Mouse (Mus musculus): ENCODE measurements around the gene Cdh1. TPM values are rescaled to one million over a fixed set of nuclear protein-coding genes. Genes with fewer than 3 reads are reported as not detected.
"Not testable (repeated sequence)": the region's sequence is repeated elsewhere in the genome, so short reads cannot be mapped to it uniquely, and the experiment has no call there.

Gene Cdh1
- 152 and 158 TPM in 2 replicates for polyA plus RNA-seq (2015; fragmentation: Nextera tagmentation; extraction: Ambion mirVana)

DNA sequence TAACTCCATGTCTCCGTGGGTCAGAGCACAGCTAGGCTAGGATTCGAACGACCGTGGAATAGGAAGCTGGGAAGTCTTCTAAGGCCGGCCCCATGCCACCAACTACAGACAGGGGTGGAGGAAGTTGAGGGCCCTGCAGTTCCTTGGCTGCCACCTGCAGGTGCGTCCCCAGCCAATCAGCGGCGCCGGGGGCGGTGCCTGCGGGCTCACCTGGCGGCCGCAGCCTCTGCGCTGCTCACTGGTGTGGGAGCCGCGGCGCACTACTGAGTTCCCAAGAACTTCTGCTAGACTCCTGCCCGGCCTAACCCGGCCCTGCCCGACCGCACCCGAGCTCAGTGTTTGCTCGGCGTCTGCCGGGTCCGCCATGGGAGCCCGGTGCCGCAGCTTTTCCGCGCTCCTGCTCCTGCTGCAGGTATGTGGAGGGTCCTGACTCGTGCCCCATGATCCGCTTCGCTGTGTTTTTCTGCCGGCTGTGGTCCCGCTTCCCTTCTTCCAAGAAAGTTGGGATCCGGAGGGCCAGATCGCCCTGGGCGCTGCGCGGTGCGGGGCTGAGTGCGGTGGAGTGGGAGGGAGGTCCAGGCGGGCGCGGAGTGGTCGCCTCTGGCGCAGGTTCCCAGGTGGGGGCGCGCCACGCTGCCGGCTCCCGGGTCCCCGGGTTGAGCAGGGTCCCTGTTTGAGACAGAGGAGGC is at the start of gene Cdh1:
Cdh1 (plus strand) TSS at position 221 of the 689 bp plus-strand sequence.
- ATAC-seq: peak; percentile 93
- WGBS: under 1% methylated on average over 51 of the region's 53 CpGs
- Histone ChIP-seq H3K4me2 (replicated peaks) (peak within 1 kb of the TSS; percentile 75), H3K27me3 (replicated peaks) (peaks cover 24% of the 10 kb centered on the region), H3K9me3 (no peaks in the 10 kb centered on the region), H3K4me3 (replicated peaks) (peak within 1 kb of the TSS; percentile 56), H3K27ac (peak within 1 kb of the TSS; percentile 81), H3K36me3 (no peaks in the 10 kb centered on the region), H3K4me1 (replicated peaks) (peaks cover 11% of the 10 kb centered on the region; the same call in 1 of the 2 replicates), H3K9ac (peak within 1 kb of the TSS; percentile 71)

DNA sequence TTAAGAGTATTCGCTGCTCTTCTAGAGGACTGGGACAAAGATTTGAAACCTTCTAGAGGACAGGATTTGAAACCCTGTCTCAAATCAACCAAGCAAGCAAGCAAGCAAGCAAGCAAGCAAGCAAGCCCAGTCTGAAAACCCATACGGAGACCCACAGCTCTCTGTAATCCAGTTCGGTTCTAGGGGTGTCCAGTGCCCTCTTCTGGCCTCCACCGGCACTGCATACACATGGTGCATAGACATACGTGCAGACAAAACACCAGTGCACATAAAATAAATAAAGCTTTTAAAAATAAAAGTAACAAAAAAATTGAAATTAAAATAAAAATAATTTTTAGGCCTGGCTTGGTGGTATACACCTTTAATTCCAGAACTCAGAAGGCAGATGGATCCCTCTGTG is 49.1 kb upstream of the Cdh1 start:
- H3K4me1 ChIP-seq (replicated peaks): no peaks in the 10 kb centered on the region
- no peak for ATAC-seq
- no peaks in the 10 kb centered on the region for H3K9me3 ChIP-seq
- no peak overlapping the region for H3K4me2 ChIP-seq (replicated peaks)
- 95% methylated on average over 5 of the region's 5 CpGs for WGBS
- H3K36me3 ChIP-seq: no peaks in the 10 kb centered on the region
- no peaks in the 10 kb centered on the region for H3K27me3 ChIP-seq (replicated peaks)
- no peak overlapping the region for H3K4me3 ChIP-seq (replicated peaks)
- H3K27ac ChIP-seq: no peak overlapping the region
- no peak overlapping the region for H3K9ac ChIP-seq

DNA sequence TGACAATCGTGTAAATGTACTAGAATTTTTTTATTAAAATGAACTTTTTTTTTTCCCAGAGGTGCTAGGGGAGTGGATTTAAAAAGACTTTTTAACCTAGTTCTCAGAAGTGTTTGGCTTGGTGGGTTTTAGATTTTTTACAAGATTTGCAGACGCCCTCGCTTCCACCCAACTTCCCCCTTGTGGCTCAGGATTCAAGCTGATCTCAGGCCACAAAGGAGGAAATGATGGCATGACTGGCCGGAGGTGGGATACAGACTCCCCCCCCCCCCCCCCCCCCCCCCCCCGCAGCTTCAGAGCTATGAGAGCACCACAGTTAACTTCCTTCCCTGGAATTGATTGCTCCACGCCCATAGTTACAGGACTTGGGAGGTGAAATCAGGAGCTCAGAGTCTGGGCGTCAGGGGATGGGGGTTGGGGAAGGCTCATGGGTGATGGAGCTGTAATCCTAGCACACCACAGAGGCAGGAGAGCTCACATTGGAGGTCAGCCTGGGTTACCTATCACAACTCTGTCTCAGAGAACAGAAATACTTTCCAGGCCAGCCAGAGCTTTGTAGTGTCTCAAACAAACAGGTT is 47.0 kb upstream of the Cdh1 start:
- Histone ChIP-seq H3K4me2 (replicated peaks) (no peak overlapping the region), H3K4me1 (replicated peaks) (no peaks in the 10 kb centered on the region; the same call in 1 of the 2 replicates), H3K9ac (no peak overlapping the region), H3K4me3 (replicated peaks) (no peak overlapping the region), H3K9me3 (no peaks in the 10 kb centered on the region), H3K27ac (no peak overlapping the region), H3K36me3 (no peaks in the 10 kb centered on the region), H3K27me3 (replicated peaks) (no peaks in the 10 kb centered on the region)
- no peak for ATAC-seq
- 66% methylated on average over 6 of the region's 7 CpGs for WGBS

DNA sequence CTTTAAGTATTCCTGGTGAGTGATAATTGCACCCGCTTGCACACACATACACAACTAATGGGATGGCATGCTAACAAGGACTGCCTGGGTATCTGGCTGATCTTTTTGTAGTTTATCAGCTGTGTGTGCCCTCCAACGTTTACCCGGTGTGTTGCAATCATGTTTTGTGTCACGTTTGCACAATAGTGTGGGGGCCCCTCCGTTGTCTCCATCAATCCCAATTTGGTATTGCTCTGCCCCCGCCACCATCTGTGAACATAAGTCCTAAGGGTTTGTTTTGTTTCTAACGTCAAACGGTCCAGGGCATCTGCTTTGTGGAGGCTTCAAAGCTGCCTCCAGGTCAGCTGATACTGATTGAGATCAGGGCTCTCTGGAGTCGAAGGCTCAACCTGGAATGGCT is 43.3 kb upstream of the Cdh1 start:
- Histone ChIP-seq H3K27ac (no peak overlapping the region), H3K9me3 (no peaks in the 10 kb centered on the region), H3K4me1 (replicated peaks) (peaks cover 3% of the 10 kb centered on the region; the same call in 1 of the 2 replicates), H3K27me3 (replicated peaks) (no peaks in the 10 kb centered on the region), H3K4me2 (replicated peaks) (no peak overlapping the region), H3K36me3 (no peaks in the 10 kb centered on the region), H3K4me3 (replicated peaks) (no peak overlapping the region), H3K9ac (no peak overlapping the region)
- WGBS: 39% methylated on average over 9 of the region's 9 CpGs
- ATAC-seq: no peak

DNA sequence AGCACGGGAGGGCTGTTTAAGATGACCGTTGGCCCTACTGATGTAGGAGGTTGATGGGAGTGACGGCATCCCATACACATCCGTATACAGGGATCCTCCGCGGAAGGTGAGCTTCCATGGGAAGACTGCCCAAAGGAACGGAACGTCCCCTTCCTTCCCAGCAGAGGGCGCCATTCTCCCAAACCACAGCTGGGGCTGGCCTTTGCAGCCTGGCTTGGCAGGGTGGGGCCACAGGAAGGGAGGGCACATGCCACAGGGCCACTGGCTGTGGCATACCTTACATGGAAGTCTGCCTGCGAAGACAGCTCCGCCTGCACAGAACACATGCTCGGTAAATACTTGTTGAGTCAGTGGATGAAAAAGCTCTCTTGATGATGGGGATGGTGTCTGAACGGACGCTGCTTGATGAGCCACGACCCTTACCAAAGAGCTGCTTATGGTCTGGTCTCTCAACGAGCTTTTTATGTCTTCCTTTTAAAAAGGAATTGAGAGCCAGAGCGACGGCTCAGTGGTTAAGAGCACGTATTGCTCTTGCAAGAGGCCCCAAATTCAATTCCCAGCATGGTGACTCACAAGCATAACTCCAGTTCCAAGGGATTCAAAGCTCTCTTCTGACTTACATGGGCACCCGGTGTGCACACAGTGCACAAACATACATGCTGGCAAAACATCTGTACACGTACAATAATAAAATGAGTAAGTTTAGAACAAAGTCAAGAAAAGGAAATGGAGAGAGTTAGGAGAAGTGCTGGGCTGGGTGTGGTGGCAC is 41.9 kb upstream of the Cdh1 start:
- 0 out of 2 replicates have a peak overlapping the region, but pooled peaks have one; percentile 17 for H3K4me2 ChIP-seq (replicated peaks)
- 24% methylated on average over 21 of the region's 21 CpGs for WGBS

DNA sequence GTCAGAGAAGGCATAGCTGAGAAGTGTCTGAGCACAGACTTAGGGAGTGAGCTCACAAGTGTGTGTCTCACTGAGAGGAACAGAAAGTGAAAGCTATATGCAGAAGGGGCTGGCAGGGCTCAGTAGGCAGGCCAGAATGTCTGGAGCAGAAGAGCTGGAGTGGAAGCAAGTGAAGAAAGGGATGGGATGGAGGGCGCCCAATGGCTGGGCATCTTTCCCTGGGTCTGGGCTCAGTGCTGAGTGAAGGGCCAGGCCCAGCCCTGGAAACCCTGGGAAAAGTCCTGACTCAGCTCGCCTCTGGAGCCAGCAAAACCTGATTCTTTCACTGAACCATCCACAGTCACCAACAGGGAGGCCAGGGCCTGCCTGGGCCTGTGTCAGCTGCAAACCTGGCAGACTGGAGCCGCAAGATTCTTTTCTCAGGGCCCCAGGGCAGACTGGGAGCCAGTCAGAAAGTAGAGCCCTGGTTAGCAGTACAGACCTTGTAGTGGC is 39.4 kb upstream of the Cdh1 start:
- ATAC-seq: peak; percentile 52
- WGBS: 75% methylated on average over 3 of the region's 3 CpGs
- no peak overlapping the region for H3K4me3 ChIP-seq (replicated peaks)

More for the DNA sequence above, 41.9 kb upstream of the Cdh1 start:
- no peak overlapping the region for H3K9ac ChIP-seq
- no peaks in the 10 kb centered on the region for H3K36me3 ChIP-seq
- peak; percentile 85 for ATAC-seq
- no peak overlapping the region for H3K27ac ChIP-seq
- H3K9me3 ChIP-seq: no peaks in the 10 kb centered on the region
- H3K4me3 ChIP-seq (replicated peaks): no peak overlapping the region
- H3K27me3 ChIP-seq (replicated peaks): no peaks in the 10 kb centered on the region
- H3K4me1 ChIP-seq (replicated peaks): peaks cover 3% of the 10 kb centered on the region; the same call in 1 of the 2 replicates

DNA sequence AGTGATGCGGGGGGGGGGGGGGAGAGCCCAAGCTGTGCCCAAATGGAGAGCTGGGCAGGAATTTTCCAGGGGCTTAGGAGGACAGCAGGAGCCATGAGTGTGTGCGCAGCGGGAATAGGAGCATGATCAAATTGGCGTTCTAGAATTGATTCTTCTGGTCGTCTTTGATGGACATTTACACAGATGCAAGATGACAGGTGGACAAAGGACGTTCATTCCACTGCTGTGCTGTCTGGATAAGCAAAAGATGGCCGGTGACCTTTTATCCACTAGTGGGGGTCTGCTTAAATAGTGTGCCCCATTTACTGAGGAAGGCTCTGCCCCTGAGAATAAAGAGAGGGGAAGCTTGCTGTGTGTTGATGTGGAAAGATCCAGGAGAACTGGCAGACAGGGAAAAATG is 34.1 kb upstream of the Cdh1 start:
- Histone ChIP-seq H3K27ac (no peak overlapping the region), H3K9ac (no peak overlapping the region), H3K27me3 (replicated peaks) (no peaks in the 10 kb centered on the region), H3K4me3 (replicated peaks) (no peak overlapping the region), H3K36me3 (no peaks in the 10 kb centered on the region), H3K4me1 (replicated peaks) (no peaks in the 10 kb centered on the region), H3K9me3 (no peaks in the 10 kb centered on the region), H3K4me2 (replicated peaks) (no peak overlapping the region)
- no peak for ATAC-seq
- WGBS: 85% methylated on average over 7 of the region's 7 CpGs

More for the DNA sequence above, 39.4 kb upstream of the Cdh1 start:
- Histone ChIP-seq H3K4me1 (replicated peaks) (peaks cover 3% of the 10 kb centered on the region; the same call in 1 of the 2 replicates), H3K9ac (no peak overlapping the region; the same call in 1 of the 2 replicates), H3K27ac (peak overlapping the region; percentile 30), H3K27me3 (replicated peaks) (no peaks in the 10 kb centered on the region), H3K9me3 (no peaks in the 10 kb centered on the region), H3K4me2 (replicated peaks) (no peak overlapping the region), H3K36me3 (no peaks in the 10 kb centered on the region)

DNA sequence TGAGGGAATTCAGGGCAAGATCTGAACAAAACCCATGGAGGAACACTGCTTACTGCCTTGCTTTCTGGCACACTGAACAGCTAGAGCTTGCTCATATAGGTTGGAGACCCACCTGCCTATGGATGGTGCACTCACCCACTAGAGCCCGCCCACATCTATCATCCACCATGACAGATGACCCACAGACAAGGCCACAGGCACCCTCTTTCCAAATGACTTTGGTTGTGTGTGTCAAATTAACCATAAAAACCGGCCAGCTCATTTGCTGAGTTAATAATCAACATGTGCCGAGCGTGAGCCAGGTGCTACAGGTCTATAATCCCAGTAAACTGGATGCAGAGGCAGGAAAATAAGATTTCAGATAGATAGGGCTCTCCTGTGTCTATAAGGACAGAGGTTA is 32.8 kb upstream of the Cdh1 start:
- peak overlapping the region; percentile 77 for H3K27ac ChIP-seq
- no peak overlapping the region for H3K4me2 ChIP-seq (replicated peaks)
- H3K9ac ChIP-seq: no peak overlapping the region
- no peaks in the 10 kb centered on the region for H3K4me1 ChIP-seq (replicated peaks)
- no peaks in the 10 kb centered on the region for H3K27me3 ChIP-seq (replicated peaks)
- no peaks in the 10 kb centered on the region for H3K36me3 ChIP-seq
- ATAC-seq: peak; percentile 71
- H3K4me3 ChIP-seq (replicated peaks): no peak overlapping the region
- H3K9me3 ChIP-seq: no peaks in the 10 kb centered on the region
- WGBS: 56% methylated on average over 4 of the region's 4 CpGs

DNA sequence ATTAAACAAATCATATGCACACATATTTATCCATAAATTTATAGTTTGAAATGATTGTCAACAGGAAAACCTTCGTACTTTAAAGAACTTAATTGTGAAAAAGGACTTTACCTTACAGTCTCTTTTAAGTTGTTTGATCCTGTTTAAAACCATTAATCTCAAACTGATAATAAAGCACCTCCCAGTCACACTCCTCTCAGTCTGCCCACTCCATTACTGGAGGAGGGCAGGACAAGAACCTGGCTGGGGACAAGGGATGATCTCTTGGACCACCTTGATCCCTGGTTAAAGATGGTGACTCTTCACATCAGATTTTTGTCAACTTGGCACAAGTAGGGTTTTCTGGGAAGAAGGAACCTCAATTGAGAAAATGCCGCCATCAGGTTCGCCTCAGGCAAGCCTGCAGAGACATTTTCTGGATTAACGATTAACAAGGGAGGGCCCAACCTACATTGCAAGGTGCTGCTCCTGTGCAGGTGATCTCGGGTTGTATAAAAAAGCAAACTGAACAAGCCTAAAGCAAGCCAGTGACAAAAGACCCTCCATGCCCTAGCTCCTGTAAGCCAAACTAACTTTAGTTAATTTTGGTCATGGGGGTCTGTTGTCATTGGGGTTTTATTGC is 31.5 kb upstream of the Cdh1 start:
- Histone ChIP-seq H3K27ac (peak overlapping the region; percentile 78), H3K9me3 (no peaks in the 10 kb centered on the region), H3K4me2 (replicated peaks) (peak overlapping the region; percentile 22), H3K9ac (no peak overlapping the region), H3K4me1 (replicated peaks) (no peaks in the 10 kb centered on the region), H3K4me3 (replicated peaks) (no peak overlapping the region), H3K27me3 (replicated peaks) (no peaks in the 10 kb centered on the region), H3K36me3 (no peaks in the 10 kb centered on the region)
- peak; percentile 85 for ATAC-seq
- 57% methylated on average over 5 of the region's 5 CpGs for WGBS

DNA sequence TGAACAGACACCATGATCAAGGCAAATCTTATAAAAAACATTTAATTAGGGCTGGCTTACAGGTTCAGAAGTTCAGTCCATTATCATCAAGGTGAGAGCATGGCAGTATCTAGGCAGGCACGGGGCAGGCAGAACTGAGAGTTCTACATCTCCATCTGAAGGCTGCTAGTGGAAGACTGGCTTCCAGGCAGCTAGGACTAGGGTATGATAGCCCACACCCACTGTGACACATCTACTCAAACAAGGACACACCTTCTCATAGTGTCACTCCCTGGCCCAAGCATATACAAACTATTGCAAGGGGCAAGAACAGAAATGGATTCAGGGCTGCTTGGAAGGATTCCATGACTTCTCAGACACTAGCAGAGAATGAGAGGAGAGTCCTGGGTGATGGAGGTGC is 31.0 kb upstream of the Cdh1 start:
- not testable (repeated sequence) for H3K36me3 ChIP-seq; H3K9me3 ChIP-seq; H3K9ac ChIP-seq; H3K4me1 ChIP-seq (replicated peaks); H3K27me3 ChIP-seq (replicated peaks); H3K4me3 ChIP-seq (replicated peaks)
- H3K4me2 ChIP-seq (replicated peaks): peak overlapping the region; percentile 22
- WGBS: 52% methylated on average over 1 of the region's 1 CpGs
- ATAC-seq: peak; percentile 65
- peak overlapping the region; percentile 78 for H3K27ac ChIP-seq

DNA sequence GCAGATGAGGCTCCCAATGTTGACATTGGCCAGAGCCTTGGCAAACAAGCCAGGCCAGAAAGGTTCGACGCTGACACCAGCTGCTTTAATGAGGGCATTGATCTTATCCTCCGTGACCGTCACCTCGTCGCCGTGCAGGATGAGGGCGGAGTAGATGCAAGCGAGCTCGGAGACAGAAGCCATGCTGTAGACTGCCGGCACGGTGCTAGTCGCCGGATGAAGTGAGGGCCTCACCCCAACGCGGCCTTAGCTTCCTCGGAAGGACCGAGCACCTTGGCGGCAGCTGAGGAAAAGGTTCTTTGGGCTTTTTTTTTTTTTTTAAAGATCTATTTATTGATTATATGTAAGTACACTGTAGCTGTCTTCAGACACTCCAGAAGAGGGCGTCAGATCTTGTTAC is 30.0 kb upstream of the Cdh1 start, which contains the start of gene Gm10073:
Gm10073 (minus strand) TSS at position 294 of the 400 bp plus-strand sequence.
- not testable (repeated sequence) for ATAC-seq; H3K4me1 ChIP-seq (replicated peaks); H3K9ac ChIP-seq; H3K9me3 ChIP-seq; H3K4me3 ChIP-seq (replicated peaks); H3K27me3 ChIP-seq (replicated peaks); H3K36me3 ChIP-seq
- Histone ChIP-seq H3K4me2 (replicated peaks) (peak within 1 kb of the TSS; percentile 34), H3K27ac (peak within 1 kb of the TSS; percentile 78)
- 17% methylated on average over 20 of the region's 20 CpGs for WGBS

DNA sequence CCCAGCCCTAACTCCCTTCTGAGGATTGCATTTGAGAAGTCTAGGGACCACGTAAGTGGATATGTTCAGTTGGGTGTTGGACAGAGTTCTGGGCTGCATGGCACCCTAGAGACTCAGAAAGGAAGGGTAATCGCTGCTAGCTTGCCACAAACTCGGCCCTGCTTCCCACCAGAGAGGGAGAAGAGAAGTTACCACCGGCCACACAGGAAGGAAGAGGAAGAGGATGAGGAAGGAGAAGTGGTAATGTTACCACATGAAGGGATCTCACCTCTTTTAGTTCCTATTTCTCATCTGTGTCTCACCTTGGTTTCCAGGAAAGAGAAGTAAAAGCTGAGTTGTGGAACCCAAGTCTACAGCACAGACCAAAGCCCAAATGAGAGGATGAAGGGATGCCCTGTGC is 28.9 kb upstream of the Cdh1 start:
- 80% methylated on average over 4 of the region's 4 CpGs for WGBS
- Histone ChIP-seq H3K4me2 (replicated peaks) (no peak overlapping the region), H3K27ac (no peak overlapping the region), H3K4me1 (replicated peaks) (peaks cover 10% of the 10 kb centered on the region), H3K9ac (no peak overlapping the region), H3K4me3 (replicated peaks) (no peak overlapping the region), H3K36me3 (no peaks in the 10 kb centered on the region), H3K27me3 (replicated peaks) (no peaks in the 10 kb centered on the region), H3K9me3 (no peaks in the 10 kb centered on the region)
- no peak for ATAC-seq
